Mouse (Mus musculus): ENCODE measurements around the gene 1190007I07Rik. TPM values are rescaled to one million over a fixed set of nuclear protein-coding genes. Genes with fewer than 3 reads are reported as not detected.

Gene 1190007I07Rik
- 15.7 TPM for total RNA-seq (2023)

GRCm38 (mm10) chr10:82622671-82623552 is at the start of gene 1190007I07Rik:
Gene 1190007I07Rik (minus strand): TSS chr10:82623228.

DNA sequence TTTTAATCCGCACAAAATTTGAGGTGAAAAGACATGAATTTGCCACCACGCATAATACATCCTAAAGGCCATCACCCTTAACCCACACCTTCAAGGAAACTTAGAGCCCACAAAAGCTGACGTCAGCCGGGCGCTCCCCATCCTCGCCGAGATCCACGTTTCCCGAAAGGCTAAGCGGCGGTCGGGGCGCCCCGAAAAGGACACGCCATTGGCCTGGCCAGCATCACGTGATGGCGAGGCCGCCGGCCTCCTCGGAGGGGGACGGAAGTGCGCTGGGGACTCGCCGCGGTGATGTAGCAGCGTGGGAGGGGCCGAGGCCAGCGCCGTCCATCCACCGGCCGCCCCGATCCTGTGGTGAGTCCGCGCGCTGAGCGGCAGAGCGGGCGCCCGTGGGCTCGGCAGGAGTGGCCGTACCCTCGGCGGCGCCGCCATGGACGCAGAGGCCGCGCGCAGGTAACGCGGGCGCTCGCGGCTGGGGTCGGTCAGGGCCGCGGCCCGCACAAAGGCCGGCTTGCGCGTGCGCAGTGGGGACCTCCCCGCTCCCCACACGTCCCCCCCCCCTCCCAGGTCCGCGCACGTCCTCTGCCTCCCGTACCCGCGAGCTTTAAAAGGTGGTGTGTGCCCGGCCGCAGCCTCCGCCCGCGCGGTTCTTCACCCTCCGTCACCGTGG is 6.7 kb upstream of the 1190007I07Rik start, which contains the start of gene Tdg:
TSS of gene Tdg (plus strand) at position 243 of the 670 bp plus-strand sequence.

Other genes starting within 250 kb of the 1190007I07Rik start
- not detected for gene Gm1553, start 130.6 kb downstream of the 1190007I07Rik start, total RNA-seq (2023)
- 94.5 TPM for gene Tdg, start 6.6 kb upstream of the 1190007I07Rik start, total RNA-seq (2023)
- 1.1 TPM for gene Glt8d2, start 67.4 kb upstream of the 1190007I07Rik start, total RNA-seq (2023)
- gene Hcfc2, start 72.9 kb upstream of the 1190007I07Rik start, total RNA-seq (2023), result 19.6 TPM
- 30.7 TPM for gene Nfyb, start 140.9 kb upstream of the 1190007I07Rik start, total RNA-seq (2023)
- 36.7 TPM for gene Txnrd1, start 210.7 kb upstream of the 1190007I07Rik start, total RNA-seq (2023)
- gene Eid3, start 243.4 kb upstream of the 1190007I07Rik start, total RNA-seq (2023), result 7.0 TPM